Mouse (Mus musculus) retina, postnatal 7 days (tissue): ENCODE results near the gene Id1.

Source experiments
- DNase-seq: peaks from one replicate; pipeline ENCODE4 v3.0.0-alpha.2; 2012; ENCODE audit warnings: low read depth, low spot score

Gene Id1

GRCm38 (mm10) chr2:152753944-152754711, 18.1 kb downstream of the Id1 start, which contains the start of gene Cox4i2:
TSS of gene Cox4i2 (plus strand) at chr2:152754173.
- no peak for DNase-seq

DNA sequence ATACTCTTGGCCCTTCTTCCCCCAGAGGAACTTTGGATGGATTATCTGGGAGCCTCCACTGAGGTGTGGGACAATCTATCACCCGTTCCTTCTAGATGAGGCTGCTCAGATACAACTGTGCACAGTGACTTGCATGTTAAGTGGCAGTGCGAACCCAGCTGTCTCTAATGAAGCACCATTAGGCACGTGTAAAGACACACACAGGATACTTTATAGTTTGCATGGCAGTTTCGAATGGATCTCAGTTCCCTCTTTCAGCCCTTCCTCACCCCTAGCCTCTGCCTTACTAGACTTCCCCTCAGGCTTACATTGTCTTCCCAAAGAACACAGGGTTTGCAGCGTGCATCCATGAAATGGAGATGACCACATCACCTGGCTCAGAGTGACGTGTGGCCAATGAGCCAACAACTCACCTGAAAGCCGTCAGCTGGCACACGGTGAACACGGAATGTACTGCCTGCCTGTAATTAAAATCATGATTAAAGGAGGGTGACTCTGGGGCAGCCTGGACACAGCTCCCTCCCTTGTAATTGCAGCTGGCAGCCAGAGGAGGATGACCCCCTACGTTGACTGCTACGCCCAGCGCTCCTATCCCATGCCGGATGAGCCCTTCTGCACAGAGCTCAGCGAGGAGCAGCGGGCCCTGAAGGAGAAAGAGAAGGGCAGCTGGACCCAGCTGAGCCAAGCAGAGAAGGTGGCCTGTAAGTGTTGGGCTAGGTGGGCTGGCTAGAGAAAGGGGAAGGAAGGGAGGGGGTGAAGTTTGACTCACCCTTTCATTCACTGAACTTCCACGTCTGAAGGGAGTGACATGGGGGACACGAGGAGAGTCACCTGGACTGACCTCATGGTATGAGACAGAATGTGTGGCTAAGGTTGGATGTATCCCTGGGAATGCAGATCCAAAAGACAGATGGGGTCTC, 20.7 kb downstream of the Id1 start:
- DNase-seq: no peak

DNA sequence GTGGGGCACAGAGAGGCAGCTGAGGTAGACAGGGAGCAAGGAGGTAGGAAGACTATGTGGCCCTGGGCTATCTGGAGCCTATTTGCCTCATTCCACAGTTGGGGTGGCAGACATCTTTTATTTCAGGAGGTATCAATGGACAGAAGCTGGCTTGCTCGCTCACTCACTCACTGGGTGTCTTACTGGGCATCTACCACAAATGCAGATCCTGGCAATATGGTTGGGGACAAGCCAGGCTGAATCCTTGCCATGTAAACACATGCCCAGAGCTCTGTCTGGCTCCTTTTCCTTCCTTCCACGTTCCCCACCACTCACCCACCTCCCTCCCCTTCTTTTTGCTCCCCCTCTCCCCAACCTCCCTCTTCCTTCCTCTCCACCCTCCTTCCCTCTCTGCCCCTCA, 21.4 kb downstream of the Id1 start:
- DNase-seq: no peak

- no peak for DNase-seq
These were observed 22.3 kb downstream of the Id1 start for GRCm38 (mm10) chr2:152758351-152758750.

GRCm38 (mm10) chr2:152763310-152763709, 27.3 kb downstream of the Id1 start:
- DNase-seq: no peak

DNA sequence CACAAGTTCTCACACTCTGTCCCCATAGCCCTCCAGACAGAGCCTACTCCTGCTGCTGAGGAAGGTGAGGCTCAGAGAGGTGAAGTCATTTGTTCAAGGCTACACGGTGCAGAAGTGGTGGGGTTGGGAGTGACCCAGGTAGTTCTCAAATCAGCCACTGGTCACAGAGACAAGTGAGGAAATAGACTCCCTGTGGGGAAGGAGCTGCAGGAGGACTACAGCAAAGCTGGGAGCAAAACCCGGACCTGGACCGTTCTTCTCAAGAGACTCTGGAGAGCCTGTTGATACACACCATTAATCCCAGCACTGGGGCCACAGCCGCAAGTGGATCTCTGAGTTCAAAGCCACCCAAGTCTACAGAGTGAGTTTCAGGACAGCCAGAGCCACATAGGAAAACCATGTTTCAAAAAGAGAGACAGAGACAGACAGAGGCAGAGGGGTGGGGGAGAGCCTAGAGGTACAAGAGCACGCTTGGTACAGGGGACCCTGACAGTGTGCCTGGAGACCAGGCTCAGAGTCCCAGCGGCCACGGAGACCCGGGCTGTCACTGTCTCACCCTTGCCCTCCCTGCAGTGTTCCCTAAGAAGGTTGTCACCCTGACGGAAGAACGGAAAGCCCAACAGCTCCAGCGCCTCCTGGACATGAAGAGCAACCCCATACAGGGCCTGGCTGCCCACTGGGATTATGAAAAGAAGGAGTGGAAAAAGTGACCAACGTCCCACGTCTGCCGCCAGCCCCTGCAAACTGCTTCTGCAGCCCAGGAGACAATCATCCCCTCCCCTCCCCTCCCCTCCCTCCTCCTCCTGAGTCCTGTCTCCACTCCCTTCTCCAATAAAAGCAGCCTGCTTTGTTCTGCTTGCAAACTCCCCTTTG, 28.4 kb downstream of the Id1 start:
- DNase-seq: no peak

DNA sequence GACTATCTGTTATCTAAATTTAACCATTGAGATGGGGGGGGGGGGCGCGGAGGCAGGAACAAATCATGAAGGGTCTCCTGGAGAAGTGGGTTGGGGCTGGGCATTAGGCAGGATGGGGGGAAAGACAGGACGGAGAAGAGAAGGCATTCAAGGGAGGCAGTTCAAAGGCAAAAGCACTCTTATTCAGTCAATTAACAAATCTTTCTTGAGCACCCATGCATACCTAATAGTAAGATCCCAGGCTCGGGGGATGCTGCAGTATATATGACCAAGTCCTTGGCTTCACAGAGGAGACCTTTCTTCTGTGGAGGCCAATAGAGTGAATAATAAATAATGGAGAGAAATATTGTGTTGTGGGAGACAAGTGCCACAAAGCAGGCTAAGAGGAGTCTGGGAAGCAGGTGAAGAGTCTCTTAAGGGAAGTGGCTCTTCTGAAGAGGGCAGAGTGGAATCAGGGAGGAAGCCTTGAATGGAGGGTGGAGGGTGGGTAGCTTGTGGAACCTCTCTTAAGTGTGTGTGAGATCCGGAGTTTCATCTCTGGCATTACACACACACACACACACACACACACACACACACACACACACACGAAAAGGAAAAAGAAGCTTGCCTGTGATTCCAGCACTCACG, 29.1 kb downstream of the Id1 start:
- DNase-seq: no peak

- DNase-seq: peak; percentile 75
These were observed 30.5 kb downstream of the Id1 start for GRCm38 (mm10) chr2:152766387-152767123.

- DNase-seq: no peak
These were observed 31.7 kb downstream of the Id1 start for GRCm38 (mm10) chr2:152767618-152768271.

DNA sequence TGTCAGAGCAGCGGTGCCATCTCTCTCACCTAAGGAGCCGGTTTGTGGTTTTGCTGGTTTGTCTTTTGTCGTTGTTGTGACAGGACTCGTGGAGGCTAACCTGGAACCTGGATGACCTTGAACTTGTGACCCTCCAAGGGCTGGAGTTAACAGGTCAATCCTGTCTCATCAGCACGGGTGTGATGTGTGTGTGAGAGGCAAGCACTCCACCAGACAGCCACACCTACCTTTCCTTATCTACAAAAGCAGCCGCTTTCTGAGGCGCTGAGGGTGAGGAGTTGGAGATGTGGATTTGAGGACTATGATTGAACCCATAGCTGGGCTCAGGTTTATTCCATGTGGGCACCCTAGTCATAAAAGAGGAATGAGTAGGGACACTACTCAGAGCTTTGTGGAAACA, 33.6 kb downstream of the Id1 start:
- no peak for DNase-seq

DNA sequence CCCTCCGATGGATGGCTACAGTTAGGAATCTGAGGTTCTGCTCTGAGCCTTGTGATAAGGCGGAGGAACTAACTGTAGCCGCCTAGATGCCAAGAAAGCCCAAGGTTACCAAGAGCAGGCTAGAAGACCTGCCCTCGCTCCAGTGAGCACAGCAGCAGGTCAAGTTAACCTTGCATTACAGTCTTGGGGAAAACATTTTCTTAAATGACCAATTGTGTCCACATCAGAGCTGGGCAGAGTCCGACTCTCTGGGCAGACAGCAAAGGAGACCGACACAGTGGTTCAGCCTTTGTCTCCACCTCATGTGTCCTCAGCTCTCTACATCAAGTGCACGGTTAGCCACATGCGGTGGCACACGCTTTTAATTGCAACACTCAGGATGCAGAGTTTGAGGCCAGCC, 35.5 kb downstream of the Id1 start:
- DNase-seq: no peak

DNA sequence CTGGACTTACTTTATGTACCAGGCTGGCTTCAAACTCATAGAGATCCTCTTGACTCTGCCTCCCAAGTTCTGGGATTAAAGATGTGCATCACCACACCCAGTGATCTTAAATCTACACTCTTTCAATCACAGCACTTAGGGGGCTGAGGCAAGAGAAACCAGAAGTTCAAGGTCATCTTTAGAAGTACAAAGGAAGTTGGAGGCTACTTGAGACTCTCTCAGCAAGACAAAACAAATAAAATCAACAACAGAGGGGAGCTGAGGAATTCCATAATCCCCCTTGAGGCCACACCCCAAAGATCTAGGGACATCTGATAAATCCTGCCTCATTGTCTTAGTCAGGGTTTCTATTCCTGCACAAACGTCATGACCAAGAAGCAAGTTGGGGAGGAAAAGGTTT, 36.2 kb downstream of the Id1 start:
- no peak for DNase-seq

DNA sequence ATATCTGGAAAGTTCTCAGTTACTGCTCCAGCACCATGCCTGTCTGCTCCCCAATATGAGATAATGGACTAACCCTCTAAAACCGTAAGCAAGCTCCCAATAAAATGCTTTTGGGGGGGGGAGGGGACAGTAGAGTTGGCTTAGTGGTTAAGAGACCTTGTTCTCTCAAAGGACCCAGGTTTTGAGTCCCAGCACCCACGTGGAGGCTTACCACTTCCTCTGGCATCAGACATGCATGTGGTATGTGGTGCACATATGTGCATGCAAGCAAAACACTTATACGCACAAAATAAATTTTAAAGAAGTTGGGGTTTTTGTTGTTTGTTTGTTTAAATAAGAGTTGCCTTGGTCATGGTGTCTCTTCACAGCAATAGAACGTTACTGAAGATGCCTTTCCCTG, 39.3 kb downstream of the Id1 start:
- no peak for DNase-seq

DNA sequence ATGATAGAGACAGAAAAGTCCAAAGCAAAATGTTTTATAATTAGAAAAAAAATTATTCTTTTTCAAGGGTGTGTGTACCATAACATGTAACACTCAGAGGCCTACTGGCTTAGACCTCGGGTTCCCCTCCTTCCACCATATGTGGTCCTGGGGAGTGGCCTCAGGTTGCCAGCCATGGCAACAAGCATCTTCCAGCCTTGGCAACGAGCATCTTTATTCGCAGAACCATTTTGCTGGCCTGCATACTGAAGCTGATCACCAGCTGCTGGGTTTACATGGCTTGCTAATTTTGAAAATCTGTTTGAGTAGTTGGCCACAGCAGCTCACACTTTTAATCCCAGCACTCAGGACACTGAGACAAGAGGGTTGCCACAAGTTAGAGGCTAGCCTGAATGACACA, 40.0 kb downstream of the Id1 start:
- DNase-seq: no peak

DNA sequence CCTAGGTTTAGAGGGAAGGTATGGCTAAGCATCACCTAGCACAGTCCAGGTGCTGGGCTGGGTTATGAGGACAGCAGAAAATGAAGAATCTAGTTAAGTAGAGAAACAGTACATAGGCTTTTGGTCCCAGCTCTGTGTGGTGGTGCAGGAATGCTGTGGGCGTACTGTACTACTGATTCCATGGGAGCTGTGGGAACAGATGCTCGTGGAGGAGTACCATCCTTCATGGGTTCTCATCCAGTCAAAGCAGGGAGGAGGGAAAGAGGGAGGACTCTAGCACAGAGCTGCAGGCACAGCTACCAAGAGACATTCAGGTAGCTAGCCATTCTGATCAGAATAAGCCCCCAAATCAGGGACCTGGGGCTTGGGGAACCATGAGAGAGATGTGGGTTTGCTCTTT, 40.4 kb downstream of the Id1 start:
- DNase-seq: no peak

- DNase-seq: no peak
These were observed 41.0 kb downstream of the Id1 start for GRCm38 (mm10) chr2:152777081-152777480.

DNA sequence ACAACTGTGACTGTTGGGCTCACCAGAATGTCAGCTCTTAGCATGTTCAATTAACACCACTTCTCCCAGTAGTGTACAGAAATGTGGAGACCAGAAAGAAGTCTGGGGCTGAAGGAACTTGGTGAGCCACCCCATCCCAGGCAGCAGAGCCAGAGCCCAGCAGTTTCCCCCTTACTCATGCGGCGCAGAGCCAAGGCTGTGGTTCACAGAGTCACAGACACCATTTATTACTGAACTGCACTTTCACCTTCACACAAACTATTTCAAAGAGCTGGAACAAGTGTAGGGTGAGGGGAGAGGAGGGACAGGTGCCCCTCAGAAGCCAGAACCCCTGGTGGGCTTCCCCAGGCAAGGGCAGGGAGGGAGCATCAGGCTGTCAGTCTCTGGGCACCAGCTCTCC, 44.4 kb downstream of the Id1 start:
- DNase-seq: no peak

DNA sequence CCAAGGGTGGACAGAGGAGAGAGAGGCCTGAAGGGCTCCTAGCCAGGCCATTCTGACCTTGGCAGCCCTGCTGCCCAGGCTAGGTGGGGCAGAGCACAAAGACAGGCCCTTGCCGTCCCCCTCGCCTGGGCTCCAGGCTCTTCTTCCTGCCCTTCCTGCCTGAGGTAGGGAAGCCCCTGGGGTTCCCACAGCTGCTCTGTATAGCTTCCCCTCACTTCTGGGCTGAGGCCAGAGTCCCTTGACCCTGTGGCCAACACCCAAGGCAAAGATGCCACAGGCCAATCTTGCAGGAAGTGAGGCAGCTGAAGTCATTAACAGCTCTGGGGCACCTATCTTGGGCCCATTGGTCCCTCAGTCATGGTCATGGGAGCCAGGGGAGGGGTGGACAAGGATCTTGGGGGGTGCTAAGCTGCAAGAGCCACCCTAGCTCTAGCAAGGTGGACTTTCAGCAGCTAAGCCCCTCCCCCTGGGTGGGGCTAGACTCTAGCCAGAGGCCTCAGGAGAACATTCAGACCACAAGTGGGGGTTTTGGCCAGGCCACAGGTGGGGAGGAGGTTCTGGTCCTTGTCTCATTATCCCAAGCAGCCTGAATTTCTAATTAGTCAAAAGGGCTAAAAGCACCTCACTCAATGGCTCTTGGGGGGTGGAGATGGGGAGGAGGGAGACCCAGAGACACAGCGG, 45.1 kb downstream of the Id1 start:
- DNase-seq: no peak

- no peak for DNase-seq
These were observed 46.6 kb downstream of the Id1 start for GRCm38 (mm10) chr2:152782656-152783055.

GRCm38 (mm10) chr2:152783241-152783640, 47.2 kb downstream of the Id1 start:
- DNase-seq: no peak
